1 mouse cellular context compared by ENCODE assay signal in the genomic region with DNA sequence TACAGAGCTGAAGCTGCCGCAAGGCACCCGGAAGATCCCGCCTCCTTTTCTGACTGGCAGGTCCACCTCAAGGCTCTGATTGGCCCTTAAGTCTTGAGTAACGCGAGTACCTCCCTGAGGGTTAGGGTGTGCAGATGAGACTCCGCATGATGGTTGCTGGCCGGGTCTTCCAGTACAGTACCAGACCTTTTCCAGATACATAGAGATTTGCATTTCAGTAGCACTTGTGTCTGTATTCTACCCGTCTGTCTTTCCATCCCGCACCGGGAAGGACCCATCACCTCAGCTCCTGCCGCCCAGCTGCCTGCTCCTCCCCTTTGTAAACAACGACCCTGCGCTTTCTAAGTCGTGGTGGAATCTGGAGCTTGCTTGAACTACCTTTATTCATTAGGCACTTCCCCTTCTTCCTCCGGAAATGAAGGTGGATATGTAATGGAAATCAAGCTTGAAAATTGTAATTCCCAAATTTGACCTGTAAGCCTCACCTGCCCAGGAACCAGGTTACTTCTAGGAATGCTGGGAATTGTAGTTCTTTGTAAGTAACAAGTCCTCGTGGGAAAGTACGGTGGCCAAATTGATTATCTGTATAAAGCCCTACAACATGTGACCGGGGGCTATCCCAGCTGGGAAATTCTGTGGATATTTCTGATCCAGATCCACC.
TF ChIP-seq lines count a peak whose summit lies in the region.

A gene (minus strand): TSS at position 29 of the 661 bp plus-strand sequence.
A gene (minus strand): TSS at position 502 of the 661 bp plus-strand sequence.

TF ChIP-seq in MEL, 35 proteins besides CTCF, POLR2A, EP300 and RAD21 (continued from another document):
- TF ChIP-seq MAFK (IDR thresholded peaks at IDR 0.05; ENCODE audit: borderline replicate concordance, low read depth, low read length) = no peak
- no peak for TF ChIP-seq GABPA (IDR thresholded peaks at IDR 0.05; ENCODE audit: low read depth, low read length)
- TF ChIP-seq BHLHE40 (IDR thresholded peaks at IDR 0.05; ENCODE audit: borderline replicate concordance, low read depth, low read length) = no peak
- no peak for TF ChIP-seq ZKSCAN1 (IDR thresholded peaks at IDR 0.05; ENCODE audit: low read depth, low read length)
- TF ChIP-seq MAZ (IDR thresholded peaks at IDR 0.05; ENCODE audit: low read depth, low read length) = no peak
- TF ChIP-seq TCF12 (IDR thresholded peaks at IDR 0.05; ENCODE audit: low read depth, low read length) = no peak
- no peak for TF ChIP-seq MYB (IDR thresholded peaks at IDR 0.05; ENCODE audit: low read depth, low read length)
- TF ChIP-seq ZC3H11A (IDR thresholded peaks at IDR 0.05; ENCODE audit: low read depth, low read length) = no peak
- peak; percentile 98 for TF ChIP-seq ZMIZ1 (IDR thresholded peaks at IDR 0.05; ENCODE audit: low read depth, low read length)
- no peak for TF ChIP-seq E2F4 (IDR thresholded peaks at IDR 0.05; ENCODE audit: borderline replicate concordance, low read depth, low read length)
- TF ChIP-seq ETS1 (IDR thresholded peaks at IDR 0.05; ENCODE audit: low read depth, low read length) = no peak; the same call in 1 of the 2 replicates
- TF ChIP-seq SIN3A (IDR thresholded peaks at IDR 0.05; ENCODE audit: low read length) = peak; percentile 67
- TF ChIP-seq HCFC1 (IDR thresholded peaks at IDR 0.05; ENCODE audit: low read depth, low read length) = peak; percentile 88
- no peak for TF ChIP-seq UBTF (IDR thresholded peaks at IDR 0.05; ENCODE audit: borderline replicate concordance, insufficient read depth, low read depth, low read length)
- no peak for TF ChIP-seq TAL1 (IDR thresholded peaks at IDR 0.05; ENCODE audit: low read length)
- TF ChIP-seq RCOR1 (IDR thresholded peaks at IDR 0.05; ENCODE audit: low read depth, low read length) = no peak
- TF ChIP-seq MXI1 (IDR thresholded peaks at IDR 0.05; ENCODE audit: low read depth, low read length) = peak; percentile 57
- peak; percentile 70 for TF ChIP-seq NELFE (IDR thresholded peaks at IDR 0.05; ENCODE audit: low read depth, low read length)
- TF ChIP-seq MYC (IDR thresholded peaks at IDR 0.05; ENCODE audit: low read depth, low read length) = peak; percentile 72; the same call in 1 of the 2 replicates
- no peak for TF ChIP-seq GATA1 (IDR thresholded peaks at IDR 0.05; ENCODE audit: low read depth, low read length)
- peak; percentile 93 for TF ChIP-seq TBP (IDR thresholded peaks at IDR 0.05; ENCODE audit: low read depth, low read length)
